Mouse (Mus musculus) midbrain, embryonic 11.5 days (tissue): ENCODE data around the gene Tfip11. TPM values are rescaled to one million over a fixed set of nuclear protein-coding genes. Genes with fewer than 3 reads are reported as not detected.
A peak's percentile ranks its signal among the peaks of the same experiment; 100 is the strongest.

Experiments
- ATAC-seq: fragments of 200-750 bp; cut with Nextera tagmentation; 2 replicates; pipeline ENCODE4 v1.8.0; 2017; ENCODE audit warnings: moderate TSS enrichment, moderate library complexity; ENCODE audit not compliant: low FRiP score
- DNase-seq: peaks from one replicate; pipeline ENCODE4 v3.0.0; 2015; ENCODE audit warnings: low spot score; ENCODE audit errors: missing footprints
- H3K27ac ChIP-seq: fragments of 300-500 bp; sonication (generic); 2 replicates; pipeline ENCODE4 v1.5.1; 2014; ENCODE audit warnings: low read depth, low read length
- H3K27me3 ChIP-seq: fragments of 300-500 bp; sonication (generic); 2 replicates; pipeline ENCODE4 v1.6.1; 2014; ENCODE audit warnings: mild to moderate bottlenecking, low read length, moderate library complexity, mixed read lengths; ENCODE audit not compliant: control insufficient read depth, insufficient read depth
- H3K36me3 ChIP-seq: fragments of 300-500 bp; sonication (generic); 2 replicates; pipeline ENCODE4 v1.6.1; 2014; ENCODE audit warnings: mild to moderate bottlenecking, low read length, moderate library complexity, mixed read lengths; ENCODE audit not compliant: control insufficient read depth, insufficient read depth
- H3K4me1 ChIP-seq: fragments of 300-500 bp; sonication (generic); 2 replicates; pipeline ENCODE4 v1.6.1; 2014; ENCODE audit warnings: low read length; ENCODE audit not compliant: control insufficient read depth, insufficient read depth
- H3K4me2 ChIP-seq: fragments of 300-500 bp; sonication (generic); 2 replicates; pipeline ENCODE4 v1.6.1; 2014; ENCODE audit warnings: mild to moderate bottlenecking, moderate library complexity
- H3K4me3 ChIP-seq: fragments of 300-500 bp; sonication (generic); 2 replicates; pipeline ENCODE4 v1.5.1; 2014; ENCODE audit warnings: low read depth, low read length
- H3K9ac ChIP-seq: fragments of 300-500 bp; sonication (generic); 2 replicates; pipeline ENCODE4 v1.6.1; 2014; ENCODE audit warnings: low read length
- H3K9me3 ChIP-seq: fragments of 300-500 bp; sonication (generic); 2 replicates; pipeline ENCODE4 v1.6.1; 2016; ENCODE audit warnings: low read length; ENCODE audit not compliant: control insufficient read depth
- WGBS: fragments of 180-500 bp; shearing (Covaris S2); extraction: QIAGEN DNeasy Blood & Tissue Kit; methylation state at CpG from one replicate; pipeline ENCODE4 v1.1.7; 2014; 5-methylcytosine and 5-hydroxymethylcytosine counted together
- polyA plus RNA-seq: library from polyadenylated mRNA; unstranded; fragments of >200 nt; fragmentation: Nextera tagmentation; extraction: Ambion mirVana; gene quantifications from 2 replicates; pipeline ENCODE4 v1.2.1, GENCODE M21; 2014

The Tfip11 gene
- 22.1 and 25.8 TPM in 2 replicates for polyA plus RNA-seq

DNA sequence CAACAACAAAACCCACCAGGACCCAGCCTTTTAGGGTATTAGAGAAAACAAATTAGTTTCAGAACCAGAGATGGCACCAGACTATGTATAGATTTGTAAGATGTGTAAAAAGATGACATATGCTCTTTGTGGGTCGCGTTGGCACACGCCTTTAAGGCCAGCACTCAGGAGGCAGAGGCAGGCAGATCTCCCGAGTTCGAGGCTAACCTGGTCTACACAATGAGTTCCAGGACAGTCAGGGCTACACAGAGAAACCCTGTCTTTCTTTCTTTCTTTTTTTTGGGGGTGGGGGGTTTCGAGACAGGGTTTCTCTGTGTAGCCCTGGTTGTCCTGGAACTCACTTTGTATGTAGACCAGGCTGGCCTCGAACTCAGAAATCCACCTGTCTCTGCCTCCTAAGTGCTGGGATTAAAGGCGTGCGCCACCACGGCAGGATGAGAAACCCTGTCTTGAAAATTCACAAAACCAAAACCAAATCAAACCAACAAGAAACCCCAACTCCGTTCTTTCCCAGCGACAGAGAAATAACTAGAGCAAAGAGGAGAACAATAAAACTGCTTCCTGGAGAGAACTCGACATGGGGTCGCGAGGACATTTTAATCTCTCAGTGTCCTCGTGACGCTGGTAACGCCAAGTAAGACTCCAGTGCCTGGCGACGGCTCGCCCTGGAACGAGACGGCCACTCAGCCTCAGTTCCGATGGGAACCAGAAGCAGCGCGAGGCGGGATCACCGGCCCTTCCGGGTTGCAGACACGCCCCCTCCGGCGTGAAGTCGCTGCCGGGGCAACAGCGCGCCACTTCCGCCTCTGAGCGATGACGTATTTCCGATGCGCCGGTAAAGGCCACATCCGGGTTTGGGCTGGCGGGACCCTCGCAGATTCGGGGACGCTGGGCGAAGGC, at the start of gene Tfip11:
Tfip11 (plus strand) TSS at position 813 of the 900 bp plus-strand sequence.
- H3K4me3 ChIP-seq, result peak within 1 kb of the TSS; percentile 97
- no peaks in the 10 kb centered on the region for H3K27me3 ChIP-seq
- peaks cover 8% of the 10 kb centered on the region for H3K4me1 ChIP-seq
- DNase-seq (peak; percentile 100), ATAC-seq (peak; percentile 89)
- WGBS, result 9% methylated on average over 48 of the region's 48 CpGs
- H3K4me2 ChIP-seq, result peak within 1 kb of the TSS; percentile 80
- peak within 1 kb of the TSS; percentile 78 for H3K9ac ChIP-seq
- H3K36me3 ChIP-seq, result peaks cover 10% of the 10 kb centered on the region; the same call in 1 of the 2 replicates
- H3K27ac ChIP-seq, result peak within 1 kb of the TSS; percentile 61
- no peaks in the 10 kb centered on the region for H3K9me3 ChIP-seq

DNA sequence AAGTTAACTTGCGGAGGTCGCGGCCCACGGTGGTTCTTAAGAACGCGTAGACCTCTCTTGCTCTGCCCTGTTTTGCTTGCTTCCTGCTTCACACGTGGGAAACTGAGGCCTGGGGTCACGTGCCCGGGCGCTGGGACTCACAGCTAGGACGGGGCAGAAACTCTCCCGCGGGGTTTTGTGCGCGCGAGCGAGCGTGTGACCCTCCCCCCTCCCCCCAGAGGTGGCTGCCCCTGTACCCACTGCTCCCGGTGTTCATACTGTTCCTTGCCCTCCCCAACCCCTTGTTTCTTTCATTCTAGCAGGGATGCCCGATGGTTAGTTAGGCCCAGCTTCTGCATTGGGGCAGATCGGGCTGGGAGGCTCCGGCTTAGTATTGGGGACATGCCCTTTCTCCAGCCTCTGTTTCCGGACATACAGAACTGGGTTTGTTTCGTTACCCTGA, 49.2 kb upstream of the Tfip11 start:
- peak; percentile 91 for DNase-seq
- Histone ChIP-seq H3K4me2 (peak overlapping the region; percentile 92), H3K9me3 (no peaks in the 10 kb centered on the region), H3K27ac (peak overlapping the region; percentile 35; the same call in 1 of the 2 replicates), H3K4me1 (peaks cover 11% of the 10 kb centered on the region), H3K36me3 (no peaks in the 10 kb centered on the region), H3K27me3 (peaks cover 2% of the 10 kb centered on the region; the same call in 1 of the 2 replicates), H3K4me3 (peak overlapping the region; percentile 83), H3K9ac (peak overlapping the region; percentile 77)
- WGBS, result under 1% methylated on average over 24 of the region's 24 CpGs
- no peak; the same call in 1 of the 2 replicates for ATAC-seq

DNA sequence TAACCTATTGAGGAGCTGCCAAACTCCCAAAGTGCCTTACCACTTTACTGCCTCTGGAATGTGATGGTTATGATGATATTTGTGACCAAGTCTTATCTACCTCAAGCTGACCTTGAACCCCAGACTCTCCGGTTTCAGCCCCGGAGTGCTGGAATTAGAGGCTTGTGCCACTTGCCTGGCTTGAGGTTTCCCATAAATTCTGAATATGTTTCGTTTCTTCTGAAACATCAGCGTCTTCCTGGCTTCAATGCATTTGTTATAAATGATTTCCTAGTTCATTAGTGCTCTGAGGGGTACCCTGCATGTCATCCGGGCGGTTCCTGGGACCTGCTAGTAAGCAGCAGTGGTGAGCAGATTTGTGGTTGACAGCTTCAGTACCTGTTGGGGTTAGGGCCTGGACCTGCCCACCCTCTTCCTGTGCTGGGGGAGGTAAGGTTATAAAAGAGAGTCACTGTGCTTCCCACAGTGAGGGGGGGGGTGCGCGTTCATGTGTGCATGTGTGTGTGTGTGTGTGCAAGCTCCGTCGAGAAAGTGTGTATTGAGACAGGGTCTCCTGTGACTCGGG, 48.2 kb upstream of the Tfip11 start:
- H3K9me3 ChIP-seq, result no peaks in the 10 kb centered on the region
- no peak for ATAC-seq
- H3K36me3 ChIP-seq, result no peaks in the 10 kb centered on the region
- WGBS, result 94% methylated on average over 11 of the region's 11 CpGs
- H3K27ac ChIP-seq, result no peak overlapping the region
- no peak for DNase-seq
- H3K4me2 ChIP-seq, result peak overlapping the region; percentile 92
- no peak overlapping the region for H3K9ac ChIP-seq
- peaks cover 11% of the 10 kb centered on the region for H3K4me1 ChIP-seq
- no peak overlapping the region for H3K4me3 ChIP-seq
- peaks cover 2% of the 10 kb centered on the region; the same call in 1 of the 2 replicates for H3K27me3 ChIP-seq

DNA sequence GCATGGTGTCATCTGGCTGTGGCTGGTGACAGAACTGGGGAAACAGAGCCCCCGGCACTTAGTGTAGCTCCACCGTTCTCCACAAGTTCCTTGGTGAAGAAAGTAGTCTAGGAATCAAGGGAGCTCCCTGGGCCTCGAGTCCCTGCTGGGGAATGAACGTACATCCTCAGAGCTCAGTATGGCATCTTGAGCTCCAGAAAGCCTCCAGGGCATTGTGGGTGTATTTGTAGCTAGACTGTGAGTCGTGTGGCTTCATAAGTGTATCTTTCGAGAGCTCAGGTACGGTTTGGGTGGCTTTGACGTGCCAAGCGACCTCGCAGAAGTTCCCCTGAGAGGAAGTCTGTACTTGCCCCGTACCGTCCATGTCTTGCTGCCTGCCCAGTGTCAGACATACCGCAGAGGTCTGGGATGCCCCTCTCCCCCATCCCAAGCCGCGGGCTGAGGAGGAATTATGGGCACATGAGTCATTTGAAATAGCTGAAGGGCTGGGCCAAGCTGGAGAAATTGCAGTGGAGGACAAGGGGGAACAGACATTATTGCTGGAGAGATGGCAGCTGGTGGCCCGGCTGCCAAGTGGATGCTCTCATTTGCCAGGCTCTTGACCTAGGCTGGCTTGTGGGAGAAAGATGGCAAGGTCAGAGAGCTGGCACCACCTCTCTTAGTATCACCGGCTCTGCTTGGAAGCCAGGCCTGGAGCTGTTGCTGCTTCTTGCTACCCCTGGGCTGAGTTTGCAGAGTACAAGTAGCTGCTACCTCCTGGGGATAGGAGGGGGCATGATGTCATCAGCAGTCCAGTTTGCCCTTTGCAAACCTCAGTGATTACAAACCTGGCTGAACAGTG, 46.8 kb upstream of the Tfip11 start:
- no peak overlapping the region for H3K27ac ChIP-seq
- peaks cover 2% of the 10 kb centered on the region; the same call in 1 of the 2 replicates for H3K27me3 ChIP-seq
- no peak for DNase-seq
- H3K9me3 ChIP-seq, result no peaks in the 10 kb centered on the region
- no peak overlapping the region for H3K4me2 ChIP-seq
- no peak for ATAC-seq
- 93% methylated on average over 17 of the region's 17 CpGs for WGBS
- H3K9ac ChIP-seq, result no peak overlapping the region
- no peaks in the 10 kb centered on the region for H3K36me3 ChIP-seq
- no peak overlapping the region for H3K4me3 ChIP-seq
- peaks cover 11% of the 10 kb centered on the region for H3K4me1 ChIP-seq

DNA sequence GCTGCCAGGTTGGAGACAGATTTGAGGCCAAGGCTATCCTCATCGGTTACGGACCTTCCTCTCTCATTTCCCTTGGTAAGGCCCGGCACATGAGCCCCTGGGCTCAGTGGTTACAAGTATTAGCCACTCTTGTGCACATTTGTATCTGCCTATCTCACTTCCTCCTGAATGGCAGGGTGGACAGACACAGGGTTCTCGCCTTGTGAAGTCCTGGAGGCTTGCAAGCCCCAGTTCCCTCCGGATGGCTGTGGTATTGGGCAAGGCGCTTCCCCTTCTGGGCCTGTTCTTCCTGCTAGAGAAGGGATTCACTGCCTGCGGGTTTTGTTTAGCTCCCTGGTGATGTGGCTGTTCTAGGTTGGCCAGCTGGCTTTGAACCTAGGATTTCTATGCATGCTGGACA, 46.0 kb upstream of the Tfip11 start:
- H3K4me2 ChIP-seq, result no peak overlapping the region
- H3K9ac ChIP-seq, result no peak overlapping the region
- no peaks in the 10 kb centered on the region for H3K36me3 ChIP-seq
- H3K27me3 ChIP-seq, result no peaks in the 10 kb centered on the region
- DNase-seq (no peak), ATAC-seq (no peak)
- WGBS, result 83% methylated on average over 7 of the region's 7 CpGs
- no peak overlapping the region for H3K27ac ChIP-seq
- no peak overlapping the region for H3K4me3 ChIP-seq
- H3K4me1 ChIP-seq, result peaks cover 11% of the 10 kb centered on the region
- no peaks in the 10 kb centered on the region for H3K9me3 ChIP-seq

DNA sequence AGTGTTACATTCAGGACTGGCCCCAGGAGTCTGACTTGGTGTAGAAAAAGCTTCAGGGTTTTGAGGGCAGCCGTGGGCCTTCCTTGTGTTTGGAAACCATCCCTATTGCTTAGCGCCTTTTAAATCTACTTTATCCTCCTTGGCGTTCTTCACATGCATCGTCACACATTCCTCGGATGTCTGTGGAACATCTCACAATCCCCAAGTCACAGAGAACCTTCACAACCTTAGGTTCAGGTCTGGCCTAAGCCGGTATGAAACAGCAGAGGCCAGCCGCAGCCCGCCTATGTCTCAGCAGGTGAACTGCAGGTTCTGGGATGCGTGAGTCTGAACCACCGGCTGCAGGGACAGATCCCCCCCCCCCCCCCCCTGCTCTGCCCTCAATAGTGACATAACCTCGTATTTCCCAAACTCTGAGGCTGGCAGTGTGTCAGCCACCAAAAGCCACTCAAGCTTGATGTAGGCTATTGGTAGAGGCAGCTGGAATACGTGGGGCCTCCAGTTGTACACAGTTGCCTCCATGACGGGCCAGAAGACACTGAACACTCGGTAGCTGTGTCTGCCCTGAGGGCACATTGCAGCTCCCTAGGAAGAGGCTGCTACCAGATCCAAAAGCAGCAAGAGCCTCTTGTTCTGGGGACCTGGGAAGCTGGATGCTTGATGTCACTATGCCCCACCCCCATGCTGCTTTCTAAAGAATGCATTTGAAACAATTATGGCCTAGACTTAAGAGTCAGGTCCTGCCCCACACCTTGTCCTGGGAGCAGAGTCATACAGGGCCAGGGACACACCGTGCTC, 45.1 kb upstream of the Tfip11 start:
- Histone ChIP-seq H3K9ac (no peak overlapping the region), H3K4me1 (peaks cover 7% of the 10 kb centered on the region), H3K27me3 (no peaks in the 10 kb centered on the region), H3K9me3 (no peaks in the 10 kb centered on the region), H3K36me3 (no peaks in the 10 kb centered on the region), H3K4me2 (no peak overlapping the region), H3K4me3 (no peak overlapping the region), H3K27ac (no peak overlapping the region)
- WGBS, result 65% methylated on average over 15 of the region's 15 CpGs
- no peak for ATAC-seq
- DNase-seq, result no peak

DNA sequence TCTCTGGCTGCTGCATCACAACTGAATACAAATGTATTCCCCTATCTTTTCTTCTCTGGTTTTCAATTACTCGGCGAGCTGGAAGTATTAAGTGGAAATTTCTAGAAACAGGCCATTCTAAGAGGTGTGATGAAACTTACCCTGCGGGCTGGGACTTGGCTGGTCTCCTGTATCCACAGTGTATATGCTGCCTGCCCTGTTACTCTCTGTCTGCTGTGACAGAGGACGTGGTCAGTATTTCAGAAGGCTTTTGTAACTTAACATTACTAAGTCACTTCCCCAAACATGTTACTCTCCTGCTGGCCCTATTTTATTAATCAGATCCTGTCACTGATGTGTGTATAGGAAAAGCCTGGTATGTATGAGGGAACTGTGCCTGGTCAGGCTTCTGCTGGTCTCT, 44.5 kb upstream of the Tfip11 start:
- WGBS, result 87% methylated on average over 4 of the region's 4 CpGs
- Histone ChIP-seq H3K9ac (no peak overlapping the region), H3K4me1 (peaks cover 7% of the 10 kb centered on the region), H3K4me2 (no peak overlapping the region), H3K4me3 (no peak overlapping the region), H3K36me3 (no peaks in the 10 kb centered on the region), H3K9me3 (no peaks in the 10 kb centered on the region), H3K27me3 (no peaks in the 10 kb centered on the region), H3K27ac (no peak overlapping the region)
- ATAC-seq (no peak), DNase-seq (no peak)

DNA sequence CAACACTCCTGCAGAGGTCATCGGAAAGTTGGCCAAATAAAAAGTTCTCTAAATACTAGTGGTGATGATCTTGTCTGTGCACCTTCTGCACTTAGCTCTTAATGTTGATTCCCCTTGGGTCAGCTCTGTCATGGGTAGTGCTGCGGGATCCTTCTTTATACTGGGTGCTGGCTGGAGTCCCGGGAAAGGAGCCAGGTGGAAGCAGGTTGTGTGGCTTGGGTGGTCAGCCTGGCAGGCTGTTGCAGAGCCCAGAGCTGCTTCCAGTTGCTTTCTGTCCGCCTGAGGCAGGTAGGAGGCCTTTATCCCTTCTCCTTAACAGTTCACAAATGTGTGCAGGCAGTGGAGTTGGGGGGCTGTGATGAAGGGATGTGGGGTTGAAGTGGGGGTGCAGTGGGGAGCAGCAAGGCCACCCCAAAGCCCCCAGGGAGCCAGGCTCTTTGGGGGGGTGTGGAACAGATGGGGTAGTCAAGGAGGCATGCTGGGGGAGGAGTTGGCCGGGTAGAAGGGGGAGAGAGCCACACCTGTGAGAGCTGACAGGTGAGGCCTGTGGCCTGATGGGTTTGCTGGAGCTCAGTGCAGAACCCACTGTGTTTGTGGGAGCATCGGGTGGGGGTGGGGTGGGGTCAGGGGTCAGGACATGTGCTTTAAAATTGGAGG, 43.9 kb upstream of the Tfip11 start:
- H3K27ac ChIP-seq, result no peak overlapping the region
- H3K27me3 ChIP-seq, result no peaks in the 10 kb centered on the region
- DNase-seq (no peak), ATAC-seq (no peak)
- peaks cover 7% of the 10 kb centered on the region for H3K4me1 ChIP-seq
- H3K4me2 ChIP-seq, result no peak overlapping the region
- no peak overlapping the region for H3K9ac ChIP-seq
- H3K9me3 ChIP-seq, result no peaks in the 10 kb centered on the region
- no peaks in the 10 kb centered on the region for H3K36me3 ChIP-seq
- 73% methylated on average over 6 of the region's 6 CpGs for WGBS
- no peak overlapping the region for H3K4me3 ChIP-seq
